Mouse (Mus musculus): Measurements from ENCODE around the gene Grid2. TPM values are rescaled to one million over a fixed set of nuclear protein-coding genes. Genes with fewer than 3 reads are reported as not detected.

Gene Grid2
- polyA plus RNA-seq (2016; fragmentation: Nextera tagmentation; extraction: Ambion mirVana): 0.40 and 0.79 TPM in 2 replicates

- DNase-seq (ENCODE audit: low spot score): peak; percentile 69
- H3K4me3 ChIP-seq: peak within 1 kb of the TSS; percentile 79
- under 1% methylated on average over 71 of the region's 71 CpGs for WGBS
- H3K27me3 ChIP-seq (replicated peaks; ENCODE audit: low read depth, poor library complexity, severe bottlenecking): peaks cover 54% of the 10 kb centered on the region
- no peaks in the 10 kb centered on the region for H3K9me3 ChIP-seq
- H3K4me1 ChIP-seq: peaks cover 14% of the 10 kb centered on the region; the same call in 1 of the 2 replicates
- H3K27ac ChIP-seq (replicated peaks): peak within 1 kb of the TSS; percentile 76
- no peaks in the 10 kb centered on the region for H3K36me3 ChIP-seq (replicated peaks)
These were observed at the start of gene Grid2 for GRCm38 (mm10) chr6:63255826-63256555. Grid2 (plus strand) TSS chr6:63255876.

- no peaks in the 10 kb centered on the region for H3K9me3 ChIP-seq
- peaks cover 23% of the 10 kb centered on the region for H3K27me3 ChIP-seq (replicated peaks; ENCODE audit: low read depth, poor library complexity, severe bottlenecking)
- no peak for DNase-seq (ENCODE audit: low spot score)
These were observed 4.9 kb upstream of the Grid2 start for GRCm38 (mm10) chr6:63250738-63251137.

GRCm38 (mm10) chr6:63256556-63257405, 1.1 kb downstream of the Grid2 start:
- H3K27ac ChIP-seq (replicated peaks): peak overlapping the region; percentile 76
- peak; percentile 61 for DNase-seq (ENCODE audit: low spot score)
- H3K36me3 ChIP-seq (replicated peaks): no peaks in the 10 kb centered on the region
- no peaks in the 10 kb centered on the region for H3K9me3 ChIP-seq
- H3K27me3 ChIP-seq (replicated peaks; ENCODE audit: low read depth, poor library complexity, severe bottlenecking): peaks cover 54% of the 10 kb centered on the region
- WGBS: under 1% methylated on average over 49 of the region's 49 CpGs
- H3K4me3 ChIP-seq: peak overlapping the region; percentile 79
- H3K4me1 ChIP-seq: peaks cover 14% of the 10 kb centered on the region; the same call in 1 of the 2 replicates

More at GRCm38 (mm10) chr6:63250738-63251137, 4.9 kb upstream of the Grid2 start:
- Histone ChIP-seq H3K27ac (replicated peaks) (no peak overlapping the region), H3K36me3 (replicated peaks) (no peaks in the 10 kb centered on the region), H3K4me1 (no peaks in the 10 kb centered on the region), H3K4me3 (no peak overlapping the region)

- H3K4me1 ChIP-seq: peaks cover 14% of the 10 kb centered on the region; the same call in 1 of the 2 replicates
- H3K27me3 ChIP-seq (replicated peaks; ENCODE audit: low read depth, poor library complexity, severe bottlenecking): peaks cover 54% of the 10 kb centered on the region
- H3K27ac ChIP-seq (replicated peaks): peak overlapping the region; percentile 71
- H3K36me3 ChIP-seq (replicated peaks): no peaks in the 10 kb centered on the region
- under 1% methylated on average over 42 of the region's 42 CpGs for WGBS
- H3K4me3 ChIP-seq: peak overlapping the region; percentile 79
- DNase-seq (ENCODE audit: low spot score): peak; percentile 71
- no peaks in the 10 kb centered on the region for H3K9me3 ChIP-seq
These were observed 1.8 kb downstream of the Grid2 start for GRCm38 (mm10) chr6:63257406-63257845.

- Histone ChIP-seq H3K9me3 (no peaks in the 10 kb centered on the region), H3K4me3 (peak overlapping the region; percentile 79), H3K27me3 (replicated peaks; ENCODE audit: low read depth, poor library complexity, severe bottlenecking) (peaks cover 54% of the 10 kb centered on the region), H3K27ac (replicated peaks) (no peak overlapping the region), H3K36me3 (replicated peaks) (no peaks in the 10 kb centered on the region), H3K4me1 (peaks cover 14% of the 10 kb centered on the region; the same call in 1 of the 2 replicates)
- under 1% methylated on average over 11 of the region's 11 CpGs for WGBS
- peak; percentile 19 for DNase-seq (ENCODE audit: low spot score)
These were observed 2.2 kb downstream of the Grid2 start for GRCm38 (mm10) chr6:63257876-63258275.

- Histone ChIP-seq H3K4me3 (no peak overlapping the region), H3K27ac (replicated peaks) (no peak overlapping the region), H3K9me3 (no peaks in the 10 kb centered on the region), H3K4me1 (peaks cover 14% of the 10 kb centered on the region; the same call in 1 of the 2 replicates), H3K36me3 (replicated peaks) (no peaks in the 10 kb centered on the region), H3K27me3 (replicated peaks; ENCODE audit: low read depth, poor library complexity, severe bottlenecking) (peaks cover 40% of the 10 kb centered on the region)
- 67% methylated on average over 9 of the region's 9 CpGs for WGBS
- DNase-seq (ENCODE audit: low spot score): no peak
These were observed 4.1 kb downstream of the Grid2 start for GRCm38 (mm10) chr6:63259764-63260163.

GRCm38 (mm10) chr6:63284419-63284818, 28.7 kb downstream of the Grid2 start:
- Histone ChIP-seq H3K4me1 (no peaks in the 10 kb centered on the region), H3K27ac (replicated peaks) (no peak overlapping the region), H3K9me3 (no peaks in the 10 kb centered on the region), H3K36me3 (replicated peaks) (no peaks in the 10 kb centered on the region), H3K4me3 (no peak overlapping the region), H3K27me3 (replicated peaks; ENCODE audit: low read depth, poor library complexity, severe bottlenecking) (no peaks in the 10 kb centered on the region)
- no peak for DNase-seq (ENCODE audit: low spot score)
- WGBS: 78% methylated on average over 1 of the region's 1 CpGs

GRCm38 (mm10) chr6:63342438-63343004, 86.8 kb downstream of the Grid2 start:
- Histone ChIP-seq H3K4me3 (no peak overlapping the region), H3K27ac (replicated peaks) (no peak overlapping the region), H3K27me3 (replicated peaks; ENCODE audit: low read depth, poor library complexity, severe bottlenecking) (no peaks in the 10 kb centered on the region), H3K36me3 (replicated peaks) (no peaks in the 10 kb centered on the region), H3K4me1 (no peaks in the 10 kb centered on the region), H3K9me3 (no peaks in the 10 kb centered on the region)
- 49% methylated on average over 3 of the region's 3 CpGs for WGBS
- DNase-seq (ENCODE audit: low spot score): no peak

GRCm38 (mm10) chr6:63347015-63347414, 91.3 kb downstream of the Grid2 start:
- WGBS: 84% methylated on average over 1 of the region's 1 CpGs
- Histone ChIP-seq H3K4me1 (no peaks in the 10 kb centered on the region), H3K9me3 (no peaks in the 10 kb centered on the region), H3K27me3 (replicated peaks; ENCODE audit: low read depth, poor library complexity, severe bottlenecking) (no peaks in the 10 kb centered on the region), H3K4me3 (no peak overlapping the region), H3K36me3 (replicated peaks) (no peaks in the 10 kb centered on the region), H3K27ac (replicated peaks) (no peak overlapping the region)
- no peak for DNase-seq (ENCODE audit: low spot score)

- Histone ChIP-seq H3K27ac (replicated peaks) (no peak overlapping the region), H3K9me3 (no peaks in the 10 kb centered on the region), H3K4me3 (no peak overlapping the region), H3K36me3 (replicated peaks) (no peaks in the 10 kb centered on the region), H3K4me1 (no peaks in the 10 kb centered on the region), H3K27me3 (replicated peaks; ENCODE audit: low read depth, poor library complexity, severe bottlenecking) (no peaks in the 10 kb centered on the region)
- 88% methylated on average over 1 of the region's 1 CpGs for WGBS
- DNase-seq (ENCODE audit: low spot score): no peak
These were observed 125.5 kb downstream of the Grid2 start for GRCm38 (mm10) chr6:63381061-63381611.

GRCm38 (mm10) chr6:63401698-63402097, 146.0 kb downstream of the Grid2 start:
- Histone ChIP-seq H3K9me3 (no peaks in the 10 kb centered on the region), H3K4me3 (no peak overlapping the region), H3K36me3 (replicated peaks) (no peaks in the 10 kb centered on the region), H3K27me3 (replicated peaks; ENCODE audit: low read depth, poor library complexity, severe bottlenecking) (no peaks in the 10 kb centered on the region), H3K4me1 (no peaks in the 10 kb centered on the region), H3K27ac (replicated peaks) (no peak overlapping the region)
- DNase-seq (ENCODE audit: low spot score): no peak
- 87% methylated on average over 3 of the region's 3 CpGs for WGBS

- WGBS: 80% methylated on average over 1 of the region's 1 CpGs
These were observed 161.9 kb downstream of the Grid2 start for GRCm38 (mm10) chr6:63417534-63417933.

More at GRCm38 (mm10) chr6:63417534-63417933, 161.9 kb downstream of the Grid2 start:
- no peak overlapping the region for H3K4me3 ChIP-seq
- H3K4me1 ChIP-seq: no peaks in the 10 kb centered on the region
- DNase-seq (ENCODE audit: low spot score): no peak
- H3K27ac ChIP-seq (replicated peaks): no peak overlapping the region
- H3K9me3 ChIP-seq: no peaks in the 10 kb centered on the region
- H3K27me3 ChIP-seq (replicated peaks; ENCODE audit: low read depth, poor library complexity, severe bottlenecking): no peaks in the 10 kb centered on the region
- H3K36me3 ChIP-seq (replicated peaks): no peaks in the 10 kb centered on the region

Measured in embryonic facial prominence, embryonic 10.5 days (tissue).